Mouse (Mus musculus) kidney, adult 2 months (tissue): ENCODE measurements around the gene Srsf4. TPM values are rescaled to one million over a fixed set of nuclear protein-coding genes. Genes with fewer than 3 reads are reported as not detected.

ENCODE experiments used
- DNase-seq: peaks from one replicate; pipeline ENCODE4 v3.0.0; 2021
- H3K27ac ChIP-seq: fragments of 200-500 bp; 2 replicates; pipeline ENCODE4 v1.5.1; 2012; ENCODE audit warnings: low read depth, low read length, control low read depth, inconsistent platforms; ENCODE audit not compliant: insufficient read depth
- H3K27me3 ChIP-seq: fragments of 200-500 bp; replicated peaks from 2 replicates; pipeline ENCODE4 v1.6.1; 2012; ENCODE audit warnings: mild to moderate bottlenecking, moderate library complexity, low read length, inconsistent platforms; ENCODE audit not compliant: control insufficient read depth, insufficient read depth
- H3K36me3 ChIP-seq: fragments of 200-500 bp; 2 replicates; pipeline ENCODE4 v1.6.1; 2012; ENCODE audit warnings: mild to moderate bottlenecking, moderate library complexity, low read length, inconsistent platforms; ENCODE audit not compliant: control insufficient read depth, insufficient read depth
- H3K4me1 ChIP-seq: fragments of 200-500 bp; 2 replicates; pipeline ENCODE4 v1.6.1; 2011; ENCODE audit warnings: low read length; ENCODE audit not compliant: control insufficient read depth, insufficient read depth
- H3K4me3 ChIP-seq: fragments of 200-500 bp; 2 replicates; pipeline ENCODE4 v1.5.1; 2011; ENCODE audit warnings: mild to moderate bottlenecking, low read depth, low read length, control low read depth; ENCODE audit not compliant: insufficient read depth
- CTCF ChIP-seq: fragments of 200-500 bp; conservative IDR thresholded peaks from 2 replicates; pipeline ENCODE4 v1.5.1; 2011; ENCODE audit warnings: low read depth, mild to moderate bottlenecking, control low read depth, low read length, moderate library complexity, mixed read lengths; ENCODE audit not compliant: insufficient read depth, insufficient read length
- POLR2A ChIP-seq: fragments of 200-500 bp; IDR thresholded peaks from one replicate; pipeline ENCODE4 v1.6.1; 2011; ENCODE audit warnings: low read depth, low read length, control low read depth
- WGBS: fragments of 180-500 bp; shearing (Covaris S2); methylation state at CpG from one replicate; pipeline ENCODE4 v1.1.7; 2018; 5-methylcytosine and 5-hydroxymethylcytosine counted together
- polyA plus RNA-seq: library from polyadenylated mRNA; depleted of rRNA; stranded (reverse); fragments of >200 nt; gene quantifications from 2 replicates; pipeline ENCODE4 v1.2.3, GENCODE M21; 2012

Srsf4 gene
- polyA plus RNA-seq, 1 experiment: 35.1 TPM

GRCm38 (mm10) chr4:131848082-131848481, 25.3 kb upstream of the Srsf4 start:
- Histone ChIP-seq H3K27ac (no peak overlapping the region), H3K36me3 (no peaks in the 10 kb centered on the region)
- WGBS: 64% methylated on average over 6 of the region's 6 CpGs

GRCm38 (mm10) chr4:131849986-131850638, 23.3 kb upstream of the Srsf4 start:
- no peak overlapping the region for H3K4me3 ChIP-seq
- 34% methylated on average over 5 of the region's 5 CpGs for WGBS
- no peak overlapping the region; the same call in 1 of the 2 replicates for H3K27ac ChIP-seq
- H3K27me3 ChIP-seq: no peaks in the 10 kb centered on the region
- H3K4me1 ChIP-seq: no peaks in the 10 kb centered on the region
- no peak for TF ChIP-seq POLR2A
- TF ChIP-seq CTCF: no peak
- DNase-seq: peak; percentile 70
- H3K36me3 ChIP-seq: no peaks in the 10 kb centered on the region

More at GRCm38 (mm10) chr4:131848082-131848481, 25.3 kb upstream of the Srsf4 start:
- no peak for TF ChIP-seq POLR2A
- TF ChIP-seq CTCF: no peak
- H3K4me3 ChIP-seq: no peak overlapping the region
- no peak for DNase-seq
- no peaks in the 10 kb centered on the region for H3K27me3 ChIP-seq
- H3K4me1 ChIP-seq: no peaks in the 10 kb centered on the region; the same call in 1 of the 2 replicates

GRCm38 (mm10) chr4:131854950-131855349, 18.5 kb upstream of the Srsf4 start:
- no peaks in the 10 kb centered on the region for H3K4me1 ChIP-seq
- no peak for TF ChIP-seq CTCF
- no peak for TF ChIP-seq POLR2A
- WGBS: 70% methylated on average over 5 of the region's 5 CpGs
- H3K27ac ChIP-seq: no peak overlapping the region
- no peak for DNase-seq
- no peaks in the 10 kb centered on the region for H3K36me3 ChIP-seq
- no peak overlapping the region for H3K4me3 ChIP-seq
- H3K27me3 ChIP-seq: no peaks in the 10 kb centered on the region

- 44% methylated on average over 15 of the region's 15 CpGs for WGBS
- Histone ChIP-seq H3K36me3 (no peaks in the 10 kb centered on the region), H3K4me3 (no peak overlapping the region), H3K27ac (no peak overlapping the region), H3K4me1 (no peaks in the 10 kb centered on the region), H3K27me3 (no peaks in the 10 kb centered on the region)
- peak; percentile 86 for DNase-seq
- TF ChIP-seq CTCF (peak; percentile 99), POLR2A (no peak)
These were observed 12.7 kb upstream of the Srsf4 start for GRCm38 (mm10) chr4:131860492-131861340.

GRCm38 (mm10) chr4:131861341-131861739, 12.1 kb upstream of the Srsf4 start:
- no peak for DNase-seq
- H3K4me1 ChIP-seq: no peaks in the 10 kb centered on the region
- 61% methylated on average over 4 of the region's 4 CpGs for WGBS
- no peaks in the 10 kb centered on the region for H3K36me3 ChIP-seq
- H3K4me3 ChIP-seq: no peak overlapping the region
- H3K27ac ChIP-seq: no peak overlapping the region
- no peaks in the 10 kb centered on the region for H3K27me3 ChIP-seq
- no peak for TF ChIP-seq POLR2A
- no peak for TF ChIP-seq CTCF

GRCm38 (mm10) chr4:131872672-131873292, 635 bp upstream of the Srsf4 start:
- H3K27ac ChIP-seq: peak overlapping the region; percentile 74
- H3K27me3 ChIP-seq: no peaks in the 10 kb centered on the region
- WGBS: 5% methylated on average over 11 of the region's 11 CpGs
- H3K4me3 ChIP-seq: peak overlapping the region; percentile 43
- H3K36me3 ChIP-seq: no peaks in the 10 kb centered on the region
- peaks cover 17% of the 10 kb centered on the region for H3K4me1 ChIP-seq
- no peak for DNase-seq
- TF ChIP-seq CTCF: no peak

- WGBS: 0% methylated on average over 20 of the region's 20 CpGs
These were observed 736 bp downstream of the Srsf4 start for GRCm38 (mm10) chr4:131874169-131874536.

More at GRCm38 (mm10) chr4:131874169-131874536, 736 bp downstream of the Srsf4 start:
- Histone ChIP-seq H3K27me3 (no peaks in the 10 kb centered on the region), H3K36me3 (no peaks in the 10 kb centered on the region), H3K4me3 (peak overlapping the region; percentile 90), H3K27ac (peak overlapping the region; percentile 94), H3K4me1 (peaks cover 27% of the 10 kb centered on the region)
- no peak for DNase-seq
- no peak for TF ChIP-seq CTCF
- TF ChIP-seq POLR2A: no peak
